Mouse (Mus musculus): ENCODE results near the gene Tnxb. TPM values are rescaled to one million over a fixed set of nuclear protein-coding genes. Genes with fewer than 3 reads are reported as not detected.
"Not testable (repeated sequence)": the region's sequence is repeated elsewhere in the genome, so short reads cannot be mapped to it uniquely, and the experiment has no call there.

Gene Tnxb
- total RNA-seq, 2 experiments from 2014 or later, result 47.1 to 54.2 TPM

DNA sequence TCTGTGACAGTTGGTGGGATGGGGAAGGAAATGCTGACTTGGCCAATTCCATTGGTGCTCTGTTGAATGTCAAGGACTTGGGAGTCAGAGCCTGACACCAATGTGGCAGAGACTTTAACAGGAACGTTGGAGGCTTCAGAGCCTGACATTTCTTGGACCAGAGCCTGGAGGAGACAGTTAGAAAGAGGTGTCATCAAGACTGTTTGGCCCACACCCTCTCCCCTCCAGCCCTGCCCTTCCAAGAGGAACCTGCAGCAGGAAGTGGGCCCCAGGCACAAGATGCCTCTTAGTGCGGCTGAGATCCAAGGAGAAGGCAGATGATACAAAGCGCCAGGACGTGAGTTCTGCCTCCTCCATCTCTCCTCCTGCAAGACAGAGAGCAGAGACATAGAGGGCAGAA, 69.9 kb downstream of the Tnxb start:
- no peak for DNase-seq

GRCm38 (mm10) chr17:34743719-34744118, 73.4 kb downstream of the Tnxb start, which contains the start of gene C4b:
TSS of gene C4b (minus strand) at chr17:34743882.
- DNase-seq, result no peak

DNA sequence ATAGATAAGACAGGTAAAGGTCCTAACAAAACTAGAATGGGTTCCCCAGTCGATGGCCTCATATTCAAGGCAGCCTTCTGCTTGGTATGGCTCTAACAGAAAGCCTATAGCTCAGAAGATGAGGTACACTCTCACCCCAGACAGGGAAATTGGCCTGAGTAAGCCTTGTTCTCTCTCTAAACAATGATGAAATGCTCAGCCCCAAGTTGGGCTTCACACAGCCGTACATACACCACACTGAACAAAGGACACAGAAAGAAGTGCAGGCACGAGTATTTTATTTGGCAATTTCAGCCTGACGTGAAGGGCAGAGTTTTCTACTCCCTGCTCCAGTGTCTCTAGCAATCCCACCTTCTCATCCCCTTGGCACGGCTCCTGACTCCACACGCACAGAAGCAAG, 73.9 kb downstream of the Tnxb start:
- no peak for DNase-seq

- DNase-seq, result not testable (repeated sequence)
These were observed 74.3 kb downstream of the Tnxb start for GRCm38 (mm10) chr17:34744611-34745010.

DNA sequence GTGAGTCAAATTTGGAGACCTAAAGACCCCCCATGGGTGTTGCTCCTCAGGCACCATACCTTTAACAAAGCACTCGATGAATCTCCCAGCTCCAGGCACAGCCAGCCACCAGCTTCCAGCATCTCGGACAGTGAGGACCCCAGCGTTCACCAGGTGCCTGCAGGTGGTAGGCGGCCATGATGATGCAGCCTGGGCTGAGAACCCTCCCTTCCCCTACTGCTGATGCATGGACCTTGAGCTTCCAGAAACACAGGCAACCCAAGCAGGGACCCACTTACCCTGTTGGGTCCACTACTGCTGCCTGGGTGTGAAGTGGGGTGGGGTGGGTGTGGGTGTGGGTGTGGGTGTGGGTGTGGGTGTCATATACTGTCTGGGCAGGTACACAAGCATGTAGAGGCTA, 74.8 kb downstream of the Tnxb start:
- not testable (repeated sequence) for DNase-seq

- DNase-seq, result no peak
These were observed 76.2 kb downstream of the Tnxb start for GRCm38 (mm10) chr17:34746531-34746930.

GRCm38 (mm10) chr17:34761471-34761870, 91.1 kb downstream of the Tnxb start:
- DNase-seq, result no peak

Other genes with a start within 250 kb of the Tnxb start
- not detected for gene Btnl4, start 193.2 kb upstream of the Tnxb start, total RNA-seq (2021)
- not detected for gene Btnl6, start 153.2 kb upstream of the Tnxb start, total RNA-seq (2021)
- gene Notch4, start 106.3 kb upstream of the Tnxb start, total RNA-seq (2021), result 10 to 100 TPM; 29.2 to 39.3 TPM
- 1 to 10 TPM; 3.9 to 4.4 TPM for gene Gpsm3, start 80.7 kb upstream of the Tnxb start, total RNA-seq (2021)
- 10 to 100 TPM; 34.6 to 39.5 TPM for gene Pbx2, start 79.3 kb upstream of the Tnxb start, total RNA-seq (2021)
- 1 to 10 TPM; 1.6 TPM for gene Ager, start 72.7 kb upstream of the Tnxb start, total RNA-seq (2021)
- gene Rnf5, start 66.8 kb upstream of the Tnxb start, total RNA-seq (2021), result 10 to 100 TPM; 40.6 to 40.8 TPM
- 10 to 100 TPM; 59.3 to 62.4 TPM for gene Agpat1, start 66.3 kb upstream of the Tnxb start, total RNA-seq (2021)
- gene Egfl8, start 54.6 kb upstream of the Tnxb start, total RNA-seq (2021), result 1 to 10 TPM; 2.5 to 3.4 TPM
- gene Ppt2, start 42.0 kb upstream of the Tnxb start, total RNA-seq (2021), result 10 to 100 TPM; 37.8 to 41.8 TPM
- gene Prrt1, start 41.0 kb upstream of the Tnxb start, total RNA-seq (2021), result under 1 TPM; 0.52 to 0.91 TPM
- 1 to 10 TPM; 6.1 to 9.5 TPM for gene Fkbpl, start 25.8 kb upstream of the Tnxb start, total RNA-seq (2021)
- 10 to 100 TPM; 22.3 to 24.4 TPM for gene Atf6b, start 23.4 kb upstream of the Tnxb start, total RNA-seq (2021)
- 1 to 10 TPM; 5.0 to 5.5 TPM for gene C4b, start 73.3 kb downstream of the Tnxb start, total RNA-seq (2021)
- gene Cyp21a1, start 134.0 kb downstream of the Tnxb start, total RNA-seq (2021), result not detected
- 10 to 100 TPM; 13.6 to 16.2 TPM for gene Stk19, start 166.4 kb downstream of the Tnxb start, total RNA-seq (2021)
- 10 to 100 TPM; 21.4 to 23.0 TPM for gene Dxo, start 166.5 kb downstream of the Tnxb start, total RNA-seq (2021)
- gene Skiv2l, start 179.7 kb downstream of the Tnxb start, total RNA-seq (2021), result 10 to 100 TPM; 27.4 to 27.9 TPM
- gene Nelfe, start 179.9 kb downstream of the Tnxb start, total RNA-seq (2021), result 10 to 100 TPM; 30.4 to 34.2 TPM
- 1 to 10 TPM in 1 of 2 experiments, under 1 TPM in 1; 0.88 to 2.6 TPM for gene Cfb, start 192.0 kb downstream of the Tnxb start, total RNA-seq (2021)
- gene Zbtb12, start 208.9 kb downstream of the Tnxb start, total RNA-seq (2021), result 1 to 10 TPM; 7.9 TPM
- not detected for gene Gm20547, start 211.5 kb downstream of the Tnxb start, total RNA-seq (2021)
- 1 to 10 TPM; 3.0 to 3.7 TPM for gene C2, start 227.7 kb downstream of the Tnxb start, total RNA-seq (2021)
- 10 to 100 TPM; 55.7 to 56.8 TPM for gene Ehmt2, start 227.9 kb downstream of the Tnxb start, total RNA-seq (2021)
- gene Slc44a4, start 243.9 kb downstream of the Tnxb start, total RNA-seq (2021), result not detected